Mouse (Mus musculus) left cerebral cortex, postnatal 4 days (tissue): ENCODE results near the gene A630001G21Rik. TPM values are rescaled to one million over a fixed set of nuclear protein-coding genes. Genes with fewer than 3 reads are reported as not detected.

Experiments used
- DNase-seq: peaks from one replicate; pipeline ENCODE4 v3.0.0-alpha.2; 2022
- intact Hi-C: fragments of 180-260 bp; cut with DNase I; formaldehyde crosslinking; loops from one replicate; pipeline ENCODE4 v1.15.1; 2025
- microRNA-seq: library from miRNA; unstranded; fragments of <30 nt; microRNA quantifications from one replicate; pipeline ENCODE4 v1.2.0, GENCODE M21; 2022
- total RNA-seq, 2 experiments: library from RNA; stranded (reverse); gene quantifications; 2 replicates each; pipeline ENCODE4 v1.2.3; 2021

Gene A630001G21Rik
- total RNA-seq, 2 experiments from 2014 or later = 0.24 to 0.84 TPM

DNA sequence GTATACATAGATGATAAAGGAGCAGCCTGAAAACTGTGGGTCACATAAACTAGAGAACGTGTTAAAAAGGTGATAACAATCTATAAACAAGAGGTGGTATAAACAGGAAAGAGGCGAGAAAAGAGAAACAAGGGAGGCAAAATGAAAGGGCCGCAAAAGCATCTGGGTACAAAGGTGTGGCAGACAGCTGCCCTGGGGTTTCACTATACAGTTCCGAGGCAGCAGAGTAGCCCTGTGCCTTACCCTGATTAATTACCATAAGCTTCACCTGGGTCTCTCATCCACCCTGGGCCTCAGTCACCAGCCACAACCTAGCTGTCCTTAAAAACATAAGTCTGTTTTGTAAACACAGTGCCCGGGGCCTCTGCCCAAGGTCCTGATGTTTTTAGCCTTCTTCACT is 91.8 kb downstream of the A630001G21Rik start:
- intact Hi-C loops = no loop called here
- no peak for DNase-seq

DNA sequence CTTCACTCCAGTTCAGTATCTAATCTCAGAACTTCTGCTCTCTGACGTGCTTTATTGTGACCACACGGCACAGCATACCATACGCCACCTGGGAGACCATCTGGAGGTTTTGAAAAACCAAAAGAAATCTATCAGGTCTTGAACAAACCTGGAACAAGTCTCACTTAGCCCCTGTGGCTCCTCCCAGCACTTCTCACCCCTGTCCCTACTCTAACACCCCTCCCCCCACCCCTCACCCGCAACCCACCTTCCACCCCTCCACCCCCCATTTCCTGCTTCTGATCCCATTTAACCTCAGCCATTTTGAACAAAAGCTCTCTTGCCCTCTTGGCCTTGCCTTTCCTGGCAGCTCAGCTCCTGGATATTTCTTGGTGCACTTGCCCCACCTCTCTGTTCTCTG is 98.2 kb downstream of the A630001G21Rik start:
- intact Hi-C loops = no loop called here
- no peak for DNase-seq

Small RNA genes lying within 50 kb of the gene (microRNA-seq; reads per million reads assigned to microRNA genes)
- gene Gm25472 (not detected), gene Mir8096 (not detected)

Other genes with a start within 250 kb of the A630001G21Rik start
- not detected for gene G530012D18Rik, start 203.0 kb downstream of the A630001G21Rik start, total RNA-seq
- gene Sp110, start 179.8 kb downstream of the A630001G21Rik start, total RNA-seq = under 1 TPM; 0.46 to 0.70 TPM
- under 1 TPM; 0.64 to 0.83 TPM for gene Sp140, start 178.3 kb downstream of the A630001G21Rik start, total RNA-seq
- gene Sp100, start 128.7 kb downstream of the A630001G21Rik start, total RNA-seq = under 1 TPM; 0.22 to 0.40 TPM
- gene Cab39, start 14.8 kb upstream of the A630001G21Rik start, total RNA-seq = 100 to 1,000 TPM; 134 to 144 TPM
- gene Itm2c, start 115.6 kb upstream of the A630001G21Rik start, total RNA-seq = 100 to 1,000 TPM; 111 to 124 TPM
- gene 4933407L21Rik, start 149.8 kb upstream of the A630001G21Rik start, total RNA-seq = 1 to 10 TPM; 6.1 to 7.2 TPM
- under 1 TPM in 1 of 2 experiments, not detected in 1; 0.10 TPM for gene Gpr55, start 182.4 kb upstream of the A630001G21Rik start, total RNA-seq
- under 1 TPM; 0.58 to 0.64 TPM for gene Spata3, start 238.2 kb upstream of the A630001G21Rik start, total RNA-seq